Mouse (Mus musculus) urinary bladder, postnatal 14 days (tissue): ENCODE measurements at regions not wholly inside any gene's neighbourhood (a gene's known extent, or its start where the extent isn't known, plus 50 kb on each side); places are given as distances from the start of the nearest gene placed in this dataset.
"Not testable (repeated sequence)": the region's sequence is repeated elsewhere in the genome, so short reads cannot be mapped to it uniquely, and the experiment has no call there.

Experiments
- DNase-seq: peaks from one replicate; pipeline ENCODE4 v3.0.0; 2021; ENCODE audit warnings: low spot score

DNA sequence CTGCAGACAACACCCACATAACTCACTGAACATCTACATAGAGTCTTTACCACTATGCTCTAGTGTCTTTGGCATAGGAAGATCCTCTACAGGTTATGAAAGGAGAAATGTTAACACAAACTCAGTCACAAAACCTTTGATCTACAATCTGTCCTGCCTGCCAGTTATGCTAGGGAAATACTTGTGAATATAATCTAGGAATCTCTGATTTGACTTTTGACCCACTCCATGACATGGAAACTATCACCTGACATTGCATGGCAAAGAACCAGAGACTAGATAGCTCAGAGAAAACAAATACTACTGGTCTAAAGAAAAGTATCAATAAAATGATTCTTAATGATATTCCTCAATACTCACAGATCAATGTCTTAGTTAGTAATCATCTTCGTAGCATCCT lies 524.3 kb upstream of the Kif18a start:
- no peak for DNase-seq

DNA sequence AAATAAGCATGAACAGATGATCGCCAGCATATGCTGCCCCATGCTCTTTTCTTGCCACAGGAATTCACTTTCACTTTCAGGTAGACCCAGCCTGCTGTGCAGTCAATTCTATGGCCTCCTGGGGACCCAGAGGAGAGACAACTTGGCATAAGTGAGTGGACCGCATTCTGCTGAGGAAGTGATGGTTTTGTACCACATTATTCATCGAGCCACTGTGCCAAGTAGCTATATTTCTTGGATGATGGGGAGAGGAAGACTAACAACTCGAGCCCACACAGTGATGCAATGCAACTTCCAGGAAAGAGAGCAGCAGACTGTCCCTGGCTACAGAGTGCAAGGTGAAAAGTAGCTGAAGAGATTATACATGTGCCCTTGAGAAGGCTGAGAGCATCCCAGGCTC lies 515.8 kb upstream of the Kif18a start:
- no peak for DNase-seq

DNA sequence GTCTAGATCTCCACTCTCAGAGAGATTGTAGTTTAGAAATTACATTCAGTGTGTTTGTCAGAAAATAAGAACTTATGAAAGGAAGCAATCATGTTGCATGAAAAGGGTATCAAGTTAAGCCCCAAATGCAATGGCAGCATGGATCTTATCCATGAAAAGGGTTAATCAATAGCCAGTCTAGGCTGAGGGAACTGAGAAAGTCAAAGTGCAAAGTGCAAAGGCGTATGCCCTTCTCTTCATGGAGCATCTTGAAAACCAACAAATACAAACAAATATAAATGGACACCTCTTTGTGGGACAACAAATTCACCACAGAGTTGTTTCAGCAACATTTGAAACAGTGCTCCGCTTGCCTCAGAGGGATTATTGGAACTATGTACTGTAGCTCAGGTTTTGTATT lies 514.1 kb upstream of the Kif18a start:
- DNase-seq: no peak

DNA sequence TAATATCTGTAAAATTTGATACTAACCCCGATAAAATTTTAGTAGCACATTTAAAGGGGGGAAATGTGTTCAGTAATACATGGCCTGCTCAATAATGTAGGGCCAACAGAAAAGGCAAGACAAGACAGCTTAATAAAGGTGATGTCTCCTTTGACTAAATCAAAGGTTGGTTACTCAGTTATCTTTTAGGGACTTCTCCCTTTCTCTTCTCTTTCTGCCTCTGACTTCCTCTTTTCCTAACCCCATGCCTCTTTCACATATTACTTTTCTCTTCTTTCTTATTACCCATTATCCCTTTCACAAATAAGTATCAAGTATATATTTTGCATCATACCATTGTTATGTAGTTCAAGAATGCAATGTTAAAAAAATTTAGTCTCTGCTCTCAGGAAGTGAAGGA lies 510.2 kb upstream of the Kif18a start:
- no peak for DNase-seq

DNA sequence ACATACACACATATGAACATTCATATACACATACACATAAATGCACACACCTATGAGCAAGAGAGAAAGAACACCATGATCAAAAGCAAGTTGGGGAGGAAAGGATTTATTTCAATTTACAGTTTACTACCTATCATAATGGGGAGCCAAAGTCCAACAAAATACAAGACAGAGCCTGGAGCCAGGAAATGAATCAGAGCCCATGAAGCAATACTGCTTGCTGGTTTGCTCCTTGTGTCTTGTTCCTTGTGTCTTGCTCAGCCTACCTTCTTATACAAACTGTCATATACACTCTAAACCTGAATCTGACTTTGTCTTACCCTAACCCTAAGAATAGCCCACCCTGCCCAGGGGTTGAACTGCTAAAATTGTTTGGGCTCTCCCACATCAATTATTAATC lies 497.1 kb upstream of the Kif18a start:
- no peak for DNase-seq

DNA sequence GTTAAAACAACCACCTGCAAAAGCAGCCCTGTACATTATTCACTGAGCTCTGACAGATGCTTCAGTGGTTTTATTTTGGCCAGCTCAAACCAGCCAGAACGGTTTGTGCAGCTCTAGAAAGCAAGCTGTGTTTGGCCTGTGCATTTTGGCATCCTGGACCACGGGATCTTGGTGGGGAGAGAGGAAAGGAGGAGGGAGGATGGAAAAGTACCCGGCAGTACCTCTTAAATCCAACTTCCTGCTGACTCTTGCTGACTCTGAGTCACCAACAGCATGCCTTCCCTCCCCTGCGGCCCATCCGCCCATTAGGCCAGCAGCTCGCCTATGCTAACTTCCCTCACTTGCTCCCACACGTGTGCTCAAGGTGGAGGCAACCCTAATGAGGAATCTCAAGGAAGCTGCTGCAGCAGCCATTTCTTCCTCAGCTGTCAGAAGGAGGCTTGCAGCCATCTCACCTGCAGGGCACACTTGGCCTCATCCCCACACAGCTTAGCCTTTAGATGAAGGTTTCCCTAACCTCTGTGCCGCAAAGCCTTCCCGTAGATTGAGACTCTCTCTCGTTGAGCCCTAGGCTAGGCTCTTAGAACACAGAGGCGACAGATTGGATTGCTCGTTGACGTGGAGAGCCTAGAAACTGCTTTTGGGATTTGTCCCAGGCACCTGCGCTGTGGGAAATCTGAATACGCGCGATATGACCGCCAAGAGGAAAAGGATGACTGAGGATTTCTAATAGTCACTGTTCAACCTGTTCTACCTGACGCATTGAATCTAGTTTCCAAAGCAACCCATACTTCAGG lies 495.2 kb upstream of the Kif18a start:
- DNase-seq: no peak

DNA sequence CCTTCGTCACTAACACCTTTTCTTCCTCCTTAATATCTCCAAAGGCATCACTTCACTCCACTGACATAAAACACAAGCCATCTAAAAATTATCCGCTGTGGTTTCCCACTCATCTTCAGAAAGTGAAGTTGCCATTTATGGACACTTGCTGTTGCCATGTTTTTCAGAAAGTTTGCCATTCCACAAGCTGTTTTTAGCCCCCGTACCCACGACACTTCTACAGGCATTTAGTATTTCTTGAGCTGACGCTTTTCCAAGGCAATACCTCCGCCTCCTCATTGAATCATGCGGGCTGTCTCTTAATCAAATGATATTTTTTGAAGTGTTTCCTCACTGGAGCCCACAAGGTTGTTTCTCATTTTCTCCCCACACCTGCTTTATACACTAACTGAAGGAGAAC lies 491.4 kb upstream of the Kif18a start:
- no peak for DNase-seq

DNA sequence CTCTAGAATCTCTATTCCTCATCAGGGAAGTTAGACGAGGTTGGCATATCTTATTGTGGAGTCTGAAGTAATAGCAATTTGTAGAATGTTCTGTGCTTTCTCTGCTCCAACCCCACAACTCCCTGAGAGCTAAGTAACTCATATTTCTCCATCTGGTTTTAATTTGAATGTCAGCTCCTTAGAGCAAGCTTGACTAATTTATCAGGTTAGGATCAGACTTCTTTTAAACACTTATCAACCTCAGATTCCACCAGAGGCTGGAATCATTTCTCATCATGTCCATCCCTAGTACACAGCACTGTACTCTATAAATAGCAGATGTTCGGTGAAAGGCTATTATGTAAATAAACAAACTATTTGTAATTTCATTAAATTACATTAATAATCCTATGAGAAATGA lies 485.4 kb upstream of the Kif18a start:
- DNase-seq: no peak

DNA sequence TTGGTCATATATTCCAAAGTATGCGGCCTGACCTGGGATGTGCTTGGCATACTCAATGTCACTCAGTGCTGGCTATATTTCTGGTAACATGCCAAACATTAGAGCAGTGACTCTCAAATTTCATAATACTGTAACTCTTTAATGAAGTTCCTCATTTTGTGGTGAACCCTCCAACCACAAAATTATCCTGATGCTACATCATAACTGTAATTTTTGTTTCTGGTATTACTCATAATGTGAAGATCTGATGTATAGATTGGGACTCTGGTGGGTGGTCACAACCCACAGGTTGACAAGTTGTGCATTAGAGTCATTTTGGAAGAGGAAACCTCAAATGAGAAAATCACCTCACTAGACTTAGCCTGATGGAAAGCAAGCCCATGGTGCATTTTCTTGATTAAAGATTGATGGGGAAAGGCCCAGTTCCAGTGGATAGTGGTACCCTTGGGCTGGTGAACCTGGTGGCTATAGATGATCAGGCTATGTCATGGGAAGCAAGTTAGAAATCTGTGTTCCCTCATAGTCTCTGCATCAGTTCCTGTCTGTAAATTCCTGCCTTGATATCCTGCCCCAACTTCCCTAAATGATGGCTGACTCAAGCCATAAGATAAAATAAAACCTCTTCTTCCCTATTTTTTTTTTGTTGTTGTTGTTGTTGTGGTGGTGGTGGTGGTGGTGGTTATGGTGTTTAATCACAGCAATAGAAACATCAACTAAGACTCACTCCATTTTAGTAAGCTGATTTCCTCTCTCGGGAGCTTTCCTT lies 483.5 kb upstream of the Kif18a start:
- no peak for DNase-seq

DNA sequence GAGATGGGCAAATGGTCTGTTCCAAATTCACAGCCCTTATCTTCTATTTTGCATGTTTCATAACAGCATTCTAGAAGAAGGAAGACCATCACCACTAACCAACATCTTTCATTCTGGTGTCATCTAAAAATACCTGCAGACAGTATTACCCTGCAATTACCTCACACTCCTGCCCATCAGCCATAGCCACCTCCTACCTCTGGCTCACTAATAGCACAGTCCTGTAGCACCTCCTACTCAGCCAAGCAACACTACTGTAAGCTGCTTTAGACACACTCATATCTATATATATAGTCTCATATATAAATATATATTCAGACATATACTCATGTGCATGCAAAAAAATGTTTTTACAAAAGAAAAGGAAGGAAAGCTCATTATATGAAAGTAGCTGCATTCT lies 468.2 kb upstream of the Kif18a start:
- DNase-seq: no peak

DNA sequence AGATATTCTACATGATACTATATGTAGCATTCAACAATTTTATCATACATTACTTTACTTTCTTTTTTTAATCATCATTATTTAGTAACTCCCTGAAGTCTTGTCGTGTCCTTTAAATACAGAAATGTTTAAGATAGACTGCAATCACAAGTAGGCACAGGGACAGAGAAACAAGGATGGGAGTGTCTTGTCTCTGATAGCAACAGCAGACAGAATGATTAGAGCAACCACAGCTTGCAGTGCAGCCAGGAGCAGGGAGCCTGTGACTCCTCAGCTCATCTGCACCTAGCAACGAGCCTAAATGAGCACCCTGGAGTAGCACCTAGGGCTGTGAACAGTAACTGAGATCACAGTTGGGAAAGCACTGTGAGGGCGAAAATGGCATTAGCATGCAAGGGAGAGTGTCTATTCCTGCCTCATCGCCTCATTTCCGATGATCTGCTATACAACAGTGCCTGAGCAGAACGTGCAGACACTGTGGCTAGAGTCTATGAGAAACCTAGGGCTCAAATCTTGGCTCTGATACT lies 467.4 kb upstream of the Kif18a start:
- DNase-seq: no peak

DNA sequence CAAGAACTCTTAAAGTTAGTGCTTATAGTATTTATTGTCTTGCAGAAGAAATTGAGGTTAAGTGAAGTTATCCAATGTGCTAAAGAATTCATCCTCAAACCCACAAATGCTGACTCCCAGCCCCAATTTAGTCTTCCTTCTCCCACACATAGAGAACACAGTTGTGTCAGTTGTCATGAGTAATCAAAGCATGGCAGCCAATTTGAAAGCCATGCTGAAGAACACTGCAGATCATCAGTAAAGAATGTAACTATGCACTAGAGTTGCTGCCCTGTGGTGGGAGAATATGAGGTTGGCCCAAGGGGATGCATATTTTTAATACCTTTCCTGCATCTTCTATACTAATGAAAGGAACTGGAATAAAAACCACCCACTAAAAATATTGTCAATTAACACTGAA lies 464.0 kb upstream of the Kif18a start:
- no peak for DNase-seq

DNA sequence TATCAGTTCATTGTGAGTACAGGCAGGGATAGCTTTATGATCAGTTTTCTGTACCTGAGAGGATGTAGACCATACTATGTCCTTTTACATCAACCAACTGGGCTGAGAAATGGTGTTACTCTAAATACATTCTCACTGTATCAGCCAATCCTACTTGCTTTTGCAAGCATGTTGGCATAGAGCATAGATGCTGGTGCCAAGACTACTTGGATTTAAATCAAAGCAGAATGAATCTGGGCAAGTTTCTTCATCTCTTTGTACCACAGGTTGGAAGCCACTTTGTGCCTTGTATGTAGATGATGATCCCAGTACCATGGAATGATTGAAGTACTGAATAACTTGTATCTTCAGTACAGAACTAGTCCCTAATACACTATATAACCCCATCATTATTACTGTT lies 456.5 kb upstream of the Kif18a start:
- no peak for DNase-seq

DNA sequence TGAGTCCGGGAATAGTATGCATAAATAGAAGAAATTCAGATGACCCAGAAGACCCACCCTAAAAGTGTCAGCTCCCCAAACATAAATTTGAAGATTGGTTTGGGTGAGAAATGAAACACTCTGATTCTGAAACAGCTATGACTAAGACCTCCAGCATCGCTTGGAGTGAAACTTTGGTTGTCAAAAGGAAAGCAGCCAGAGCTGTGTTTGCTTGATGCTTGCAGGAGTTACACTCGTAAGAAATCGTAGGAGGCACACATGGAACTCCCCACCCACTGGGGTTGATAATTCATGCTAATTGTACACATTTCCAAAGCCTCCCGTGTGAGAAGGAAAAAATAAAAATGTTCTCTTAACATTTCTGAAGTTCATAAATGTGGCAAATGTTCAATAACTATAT lies 454.6 kb upstream of the Kif18a start:
- DNase-seq: no peak

DNA sequence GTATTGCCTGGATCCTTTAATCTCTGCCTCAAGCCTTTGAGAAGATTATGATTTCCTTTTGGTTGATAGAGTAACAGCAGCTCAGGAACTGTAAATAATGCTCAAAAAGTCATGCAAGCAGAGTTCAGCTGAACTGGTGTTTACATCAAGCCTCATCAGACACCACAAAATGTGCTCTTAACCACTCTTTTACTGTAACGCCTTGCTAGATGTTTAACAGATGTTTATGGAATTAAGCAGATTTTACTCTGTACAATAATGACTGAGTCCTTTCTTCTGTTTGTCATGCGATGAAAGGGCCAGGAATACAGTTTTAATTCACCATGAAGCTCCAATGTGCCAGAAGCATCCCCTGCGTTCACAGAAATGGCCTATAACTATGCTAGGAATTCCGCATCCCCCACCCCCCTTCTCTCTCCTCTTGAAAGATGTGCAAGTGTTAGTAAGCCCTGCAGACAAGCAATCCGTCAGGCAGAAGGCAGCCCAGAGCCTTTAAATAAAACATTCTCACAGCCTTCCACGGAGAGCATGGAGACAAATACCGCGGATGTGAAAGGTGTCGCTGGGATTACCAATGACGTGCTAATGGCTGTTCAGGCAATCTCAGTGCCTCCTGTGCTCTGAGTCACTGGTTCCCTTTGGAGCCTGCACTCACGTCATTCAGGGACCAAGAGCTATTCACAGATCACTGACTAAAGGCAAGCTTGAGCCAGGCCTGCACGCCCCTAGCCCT lies 453.3 kb upstream of the Kif18a start:
- DNase-seq: no peak

DNA sequence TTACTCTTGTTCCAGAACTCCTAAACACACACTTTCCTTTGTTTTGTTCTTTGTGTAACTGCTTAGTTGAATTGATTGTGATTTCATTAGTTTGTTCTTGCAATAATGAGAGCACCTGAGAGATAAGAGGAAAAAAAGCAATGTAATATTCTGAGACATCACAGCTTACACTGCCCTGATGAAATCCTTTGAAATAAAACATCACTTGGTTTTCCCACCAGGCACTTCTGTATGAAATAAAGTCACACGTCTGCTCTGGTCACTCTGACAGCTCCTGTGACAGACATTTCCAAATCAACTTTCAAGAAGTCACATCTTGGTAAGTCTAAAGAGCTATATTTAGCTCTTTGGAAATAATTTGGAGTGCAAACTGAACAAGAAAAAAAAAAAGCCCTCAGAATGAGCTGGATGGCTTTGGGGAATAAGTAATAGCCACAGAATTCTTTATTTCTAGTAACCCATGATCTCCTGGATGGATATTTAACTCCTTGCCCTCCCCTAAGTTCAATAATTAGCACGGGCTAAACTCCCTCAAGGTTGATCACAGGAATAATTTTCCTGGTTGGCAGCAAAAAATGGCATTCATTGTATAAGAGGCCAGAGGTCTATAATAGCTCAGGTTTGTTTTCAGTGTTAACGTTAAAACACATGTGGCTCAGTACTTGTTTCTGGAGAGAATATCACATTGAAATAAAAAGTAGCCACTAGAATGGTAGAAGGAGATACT lies 452.4 kb upstream of the Kif18a start:
- no peak for DNase-seq

DNA sequence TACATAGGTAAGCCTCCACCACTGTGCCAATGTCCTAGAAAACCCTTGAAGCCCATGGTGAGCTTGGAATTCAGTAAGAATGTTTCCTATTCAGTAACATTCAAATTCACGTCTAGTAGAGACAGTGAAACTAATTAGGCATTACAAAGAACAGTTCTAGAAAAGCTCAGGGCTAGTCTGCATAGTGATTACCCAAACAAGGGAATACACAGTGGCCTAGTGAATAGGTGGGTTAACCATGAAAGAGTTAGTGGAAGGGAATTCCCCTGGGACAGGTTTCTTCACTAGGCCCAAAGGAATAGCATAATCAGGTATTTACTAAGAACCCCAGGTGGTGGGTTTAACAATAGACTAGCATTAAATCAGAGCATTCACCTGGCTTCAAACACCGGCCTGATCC lies 436.7 kb upstream of the Kif18a start:
- not testable (repeated sequence) for DNase-seq

DNA sequence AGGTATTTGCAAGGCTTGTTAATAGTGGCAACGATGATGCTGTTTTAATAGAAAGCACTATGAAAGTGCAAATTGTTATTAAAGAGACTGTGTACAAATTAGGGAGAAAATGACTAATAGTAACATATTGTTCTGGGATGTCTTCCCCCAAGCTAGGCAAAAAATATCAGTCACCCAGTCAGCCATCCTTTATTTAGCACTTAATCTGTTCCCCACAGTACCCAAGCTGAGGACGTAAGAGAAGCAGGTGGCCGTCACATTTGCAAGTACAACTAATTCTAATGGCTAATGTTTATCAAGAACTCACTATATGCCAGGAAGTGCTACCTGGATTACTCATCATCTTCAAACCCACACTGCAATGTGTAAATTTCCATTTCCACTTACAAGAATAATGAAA lies 432.5 kb upstream of the Kif18a start:
- DNase-seq: no peak

DNA sequence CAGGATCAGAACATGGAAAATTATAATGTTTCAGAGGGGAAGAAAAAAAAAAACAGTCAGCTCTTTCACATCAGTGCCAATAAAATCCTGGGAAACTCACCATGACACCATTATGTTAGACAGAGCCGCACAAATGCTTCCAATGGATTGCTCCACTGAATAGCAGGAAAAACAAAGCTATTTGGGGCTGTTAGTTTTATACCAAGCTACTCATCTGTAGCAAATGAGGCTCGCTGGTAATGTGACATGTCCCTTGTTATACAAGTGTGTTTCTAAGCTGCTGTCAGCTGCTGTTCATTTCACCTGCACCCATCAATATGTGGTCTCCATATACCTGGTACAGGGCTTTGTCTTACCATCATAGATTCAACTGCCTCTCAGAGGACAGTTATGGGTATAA lies 426.1 kb upstream of the Kif18a start:
- no peak for DNase-seq

DNA sequence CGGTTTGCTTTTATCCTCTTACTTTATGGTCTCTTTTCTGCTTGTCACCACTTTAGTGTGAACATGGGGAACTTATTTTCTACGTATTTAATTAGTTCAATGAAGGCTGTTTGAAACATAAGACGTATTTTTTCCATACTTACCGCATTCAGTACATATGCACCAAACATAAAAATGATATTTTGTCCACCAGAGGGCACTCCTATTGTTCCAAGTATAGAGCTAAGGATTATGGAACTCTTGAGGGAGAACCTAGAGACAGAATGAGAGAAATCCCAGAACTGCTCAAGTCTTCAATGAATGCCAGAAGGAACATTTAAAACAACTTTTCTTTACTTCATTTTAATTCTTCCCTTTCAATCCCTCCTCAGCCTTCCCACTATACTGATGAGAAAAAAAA lies 403.4 kb upstream of the Kif18a start:
- no peak for DNase-seq

DNA sequence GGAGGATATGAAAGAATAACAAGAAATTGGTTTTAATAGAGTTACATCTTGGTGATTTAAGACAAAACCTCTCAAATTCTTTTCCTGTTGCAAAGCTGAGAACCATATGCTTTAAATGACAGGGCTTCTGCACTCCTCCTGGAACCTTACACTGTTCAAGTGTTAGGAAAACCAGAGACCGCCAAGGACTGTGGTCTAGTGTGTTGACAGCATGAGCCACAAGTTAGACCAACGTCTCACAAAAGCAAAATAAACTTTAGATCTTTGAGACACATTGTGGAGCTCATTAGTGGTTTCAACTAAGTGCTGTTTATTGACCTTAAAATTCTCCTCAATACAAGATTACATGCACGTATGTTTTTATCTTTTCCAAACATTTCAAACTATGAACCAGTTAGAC lies 402.9 kb upstream of the Kif18a start:
- DNase-seq: no peak

DNA sequence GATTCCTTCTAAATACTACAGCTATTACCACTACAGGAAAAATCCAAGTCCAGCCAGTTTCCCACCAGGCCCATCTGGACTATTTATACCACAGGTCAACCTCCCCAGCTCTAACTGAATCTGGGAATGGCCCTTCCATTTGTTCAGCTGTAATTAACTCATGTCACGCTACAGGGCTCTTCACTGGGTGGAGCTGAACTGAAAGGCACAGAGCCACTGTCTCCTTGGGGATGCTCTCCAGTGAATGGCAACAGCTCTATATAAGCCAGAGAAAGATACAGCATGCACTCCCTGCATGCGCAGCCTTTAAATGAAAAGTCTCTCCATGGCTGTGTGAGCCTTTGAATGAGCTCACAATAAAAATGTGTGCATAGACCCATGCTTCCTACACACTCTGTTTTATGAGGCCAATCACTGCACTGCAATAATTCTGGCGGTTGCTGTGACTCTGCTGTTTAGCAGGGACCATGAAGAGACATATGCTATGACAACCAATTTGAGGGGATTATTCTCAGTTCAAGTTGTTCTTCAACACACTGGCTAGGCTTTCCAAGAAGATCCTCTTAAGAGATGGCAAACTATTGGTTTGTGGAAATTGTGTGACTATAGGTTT lies 376.3 kb upstream of the Kif18a start:
- no peak for DNase-seq
